Mouse (Mus musculus): ENCODE measurements around the gene Gga2.

DNA sequence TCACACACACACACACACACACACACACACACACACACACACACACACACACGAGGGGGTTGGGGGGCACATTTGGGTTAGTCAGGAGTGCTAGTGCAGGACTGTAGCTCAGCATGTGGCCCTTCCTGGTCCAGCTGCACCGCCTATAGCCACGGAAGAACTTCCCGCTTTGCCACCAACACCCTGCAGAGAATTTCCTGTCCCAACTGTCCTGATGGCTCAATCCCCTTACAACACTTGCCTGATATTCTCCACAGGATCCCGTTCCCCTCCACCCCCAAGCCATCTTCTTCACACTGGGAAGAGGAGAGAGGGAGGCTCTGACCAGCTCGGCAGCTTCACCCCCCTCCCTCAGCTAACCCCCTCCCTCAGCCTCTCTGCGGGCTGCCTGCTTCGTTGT, 20.6 kb downstream of the Gga2 start:
- TF ChIP-seq POLR2A (IDR thresholded peaks at IDR 0.05; ENCODE audit: insufficient read depth, low read depth, low read length) (no peak), CTCF (IDR thresholded peaks at IDR 0.05; ENCODE audit: insufficient read depth, low read depth, low read length) (no peak)
